Mouse (Mus musculus) liver, embryonic 16.5 days (tissue): ENCODE measurements around the gene Eri3. TPM values are rescaled to one million over a fixed set of nuclear protein-coding genes. Genes with fewer than 3 reads are reported as not detected.
A peak's percentile ranks its signal among the peaks of the same experiment; 100 is the strongest.

Source experiments
- ATAC-seq: fragments of 200-750 bp; cut with Nextera tagmentation; 2 replicates; pipeline ENCODE4 v1.8.0; 2017; ENCODE audit warnings: low read depth, mild to moderate bottlenecking, moderate number of reproducible peaks, moderate library complexity
- H3K27ac ChIP-seq: fragments of 300-500 bp; sonication (generic); 2 replicates; pipeline ENCODE4 v1.5.1; 2014; ENCODE audit warnings: mild to moderate bottlenecking, low read length
- H3K27me3 ChIP-seq: fragments of 300-500 bp; sonication (generic); 2 replicates; pipeline ENCODE4 v1.6.1; 2014; ENCODE audit warnings: low read depth, low read length, mixed read lengths; ENCODE audit not compliant: control insufficient read depth, insufficient read depth
- H3K36me3 ChIP-seq: fragments of 300-500 bp; sonication (generic); 2 replicates; pipeline ENCODE4 v1.6.1; 2014; ENCODE audit warnings: mild to moderate bottlenecking; ENCODE audit not compliant: control insufficient read depth, insufficient read depth
- H3K4me1 ChIP-seq: fragments of 300-500 bp; sonication (generic); 2 replicates; pipeline ENCODE4 v1.6.1; 2014; ENCODE audit warnings: low read depth, low read length, mixed read lengths; ENCODE audit not compliant: control insufficient read depth
- H3K4me2 ChIP-seq: fragments of 300-500 bp; sonication (generic); 2 replicates; pipeline ENCODE4 v1.6.1; 2014; ENCODE audit warnings: low read depth, low read length, mixed read lengths
- H3K4me3 ChIP-seq: fragments of 300-500 bp; sonication (generic); 2 replicates; pipeline ENCODE4 v1.5.1; 2014; ENCODE audit warnings: low read depth, mild to moderate bottlenecking, low read length
- H3K9ac ChIP-seq: fragments of 300-500 bp; sonication (generic); 2 replicates; pipeline ENCODE4 v1.6.1; 2014; ENCODE audit warnings: low read depth, low read length
- H3K9me3 ChIP-seq: fragments of 300-500 bp; sonication (generic); replicated peaks from 2 replicates; pipeline ENCODE4 v1.6.1; 2016; ENCODE audit warnings: low read length; ENCODE audit not compliant: control insufficient read depth
- whole genome bisulfite sequencing: fragments of 180-500 bp; shearing (Covaris S2); extraction: QIAGEN DNeasy Blood & Tissue Kit; methylation state at CpG from one replicate; pipeline ENCODE4 v1.1.7; 2014; ENCODE audit not compliant: insufficient replicate concordance; 5-methylcytosine and 5-hydroxymethylcytosine counted together
- polyA plus RNA-seq: library from polyadenylated mRNA; unstranded; fragments of >200 nt; fragmentation: Nextera tagmentation; extraction: Ambion mirVana; gene quantifications from 2 replicates; pipeline ENCODE4 v1.2.1, GENCODE M21; 2015

Gene Eri3
- polyA plus RNA-seq: 24.7 and 26.8 TPM in 2 replicates

- peak within 1 kb of the TSS; percentile 96 for H3K4me2 ChIP-seq
- no peaks in the 10 kb centered on the region for H3K27me3 ChIP-seq
- ATAC-seq: peak; percentile 100
- peak within 1 kb of the TSS; percentile 59; the same call in 1 of the 2 replicates for H3K27ac ChIP-seq
- H3K36me3 ChIP-seq: no peaks in the 10 kb centered on the region
- peak within 1 kb of the TSS; percentile 90 for H3K4me3 ChIP-seq
- H3K4me1 ChIP-seq: peaks cover 16% of the 10 kb centered on the region
- WGBS: under 1% methylated on average over 53 of the region's 53 CpGs
- H3K9me3 ChIP-seq: no peaks in the 10 kb centered on the region
- peak within 1 kb of the TSS; percentile 84 for H3K9ac ChIP-seq
Observed at GRCm38 (mm10) chr4:117550140-117550851, at the start of gene Eri3. Eri3 (plus strand) TSS chr4:117550365.

- Histone ChIP-seq H3K4me2 (no peak overlapping the region), H3K27ac (no peak overlapping the region), H3K9me3 (no peaks in the 10 kb centered on the region), H3K9ac (no peak overlapping the region), H3K36me3 (no peaks in the 10 kb centered on the region), H3K4me3 (no peak overlapping the region), H3K27me3 (no peaks in the 10 kb centered on the region), H3K4me1 (no peaks in the 10 kb centered on the region)
- 78% methylated on average over 4 of the region's 4 CpGs for whole genome bisulfite sequencing
- ATAC-seq: no peak
Observed at GRCm38 (mm10) chr4:117518246-117518645, 31.9 kb upstream of the Eri3 start.

- no peak overlapping the region for H3K4me2 ChIP-seq
- no peak overlapping the region for H3K27ac ChIP-seq
- H3K36me3 ChIP-seq: no peaks in the 10 kb centered on the region
- no peak overlapping the region for H3K4me3 ChIP-seq
- no peaks in the 10 kb centered on the region for H3K27me3 ChIP-seq
- H3K4me1 ChIP-seq: peaks cover 14% of the 10 kb centered on the region
- ATAC-seq: no peak
- H3K9me3 ChIP-seq: no peaks in the 10 kb centered on the region
- no peak overlapping the region for H3K9ac ChIP-seq
- WGBS: 48% methylated on average over 2 of the region's 2 CpGs
Observed at GRCm38 (mm10) chr4:117521350-117521749, 28.8 kb upstream of the Eri3 start.

- Histone ChIP-seq H3K4me1 (peaks cover 14% of the 10 kb centered on the region), H3K36me3 (no peaks in the 10 kb centered on the region), H3K9me3 (no peaks in the 10 kb centered on the region), H3K27me3 (no peaks in the 10 kb centered on the region), H3K27ac (no peak overlapping the region), H3K4me3 (no peak overlapping the region), H3K9ac (no peak overlapping the region), H3K4me2 (no peak overlapping the region)
- WGBS: 37% methylated on average over 5 of the region's 5 CpGs
- peak; percentile 80 for ATAC-seq
Observed at GRCm38 (mm10) chr4:117525990-117526389, 24.2 kb upstream of the Eri3 start.

- Histone ChIP-seq H3K4me3 (no peak overlapping the region), H3K4me1 (peaks cover 14% of the 10 kb centered on the region), H3K27me3 (no peaks in the 10 kb centered on the region), H3K27ac (no peak overlapping the region), H3K9ac (no peak overlapping the region), H3K9me3 (no peaks in the 10 kb centered on the region), H3K36me3 (no peaks in the 10 kb centered on the region), H3K4me2 (no peak overlapping the region)
- no peak for ATAC-seq
- WGBS: 55% methylated on average over 9 of the region's 9 CpGs
Observed at GRCm38 (mm10) chr4:117527116-117527899, 22.9 kb upstream of the Eri3 start.

- Histone ChIP-seq H3K4me1 (peaks cover 14% of the 10 kb centered on the region), H3K9ac (no peak overlapping the region), H3K4me2 (no peak overlapping the region), H3K9me3 (no peaks in the 10 kb centered on the region), H3K27me3 (no peaks in the 10 kb centered on the region), H3K36me3 (no peaks in the 10 kb centered on the region), H3K4me3 (no peak overlapping the region), H3K27ac (no peak overlapping the region)
- 8% methylated on average over 1 of the region's 1 CpGs for WGBS
- no peak for ATAC-seq
Observed at GRCm38 (mm10) chr4:117527952-117528351, 22.2 kb upstream of the Eri3 start.

- WGBS: 53% methylated on average over 4 of the region's 4 CpGs
- no peak for ATAC-seq
- H3K4me1 ChIP-seq: peaks cover 14% of the 10 kb centered on the region
- H3K4me3 ChIP-seq: no peak overlapping the region
- no peaks in the 10 kb centered on the region for H3K36me3 ChIP-seq
- no peak overlapping the region for H3K27ac ChIP-seq
- no peaks in the 10 kb centered on the region for H3K27me3 ChIP-seq
- no peaks in the 10 kb centered on the region for H3K9me3 ChIP-seq
- H3K9ac ChIP-seq: no peak overlapping the region
- H3K4me2 ChIP-seq: no peak overlapping the region
Observed at GRCm38 (mm10) chr4:117529843-117530242, 20.3 kb upstream of the Eri3 start.

- no peak overlapping the region for H3K4me2 ChIP-seq
- 25% methylated on average over 9 of the region's 9 CpGs for WGBS
- H3K9me3 ChIP-seq: no peaks in the 10 kb centered on the region
- H3K4me3 ChIP-seq: no peak overlapping the region
- no peak for ATAC-seq
- H3K4me1 ChIP-seq: no peaks in the 10 kb centered on the region
- H3K36me3 ChIP-seq: no peaks in the 10 kb centered on the region
- H3K27ac ChIP-seq: no peak overlapping the region
- no peak overlapping the region for H3K9ac ChIP-seq
- no peaks in the 10 kb centered on the region; the same call in 1 of the 2 replicates for H3K27me3 ChIP-seq
Observed at GRCm38 (mm10) chr4:117535496-117536200, 14.5 kb upstream of the Eri3 start.
